Mouse (Mus musculus) heart, embryonic 14.5 days (tissue): Measurements from ENCODE around the gene Cxcr6. TPM values are rescaled to one million over a fixed set of nuclear protein-coding genes. Genes with fewer than 3 reads are reported as not detected.
A peak's percentile ranks its signal among the peaks of the same experiment; 100 is the strongest.

Experiments
- ATAC-seq: fragments of 200-750 bp; cut with Nextera tagmentation; 2 replicates; pipeline ENCODE4 v1.8.0; 2017; ENCODE audit warnings: low read depth, moderate TSS enrichment; ENCODE audit not compliant: insufficient number of reproducible peaks, insufficient read depth, low FRiP score
- H3K27ac ChIP-seq, 2 experiments: fragments of 200-500 bp in 1 of 2; fragments of 300-500 bp in 1 of 2; sonication (generic) in 1 of 2; replicated peaks in 1 of 2; 2 replicates each; pipeline ENCODE4 v1.5.1; 2012 to 2014; ENCODE audit warnings: low read depth in 2 of 2, low read length in 2 of 2, control low read depth in 1 of 2, mild to moderate bottlenecking in 1 of 2, mixed read lengths in 1 of 2; ENCODE audit not compliant: control insufficient read depth in 1 of 2, insufficient read depth in 1 of 2
- H3K27me3 ChIP-seq: fragments of 300-500 bp; sonication (generic); 2 replicates; pipeline ENCODE4 v1.6.1; 2014; ENCODE audit warnings: mild to moderate bottlenecking, low read length, control low read depth; ENCODE audit not compliant: control insufficient read depth, insufficient read depth
- H3K36me3 ChIP-seq: fragments of 300-500 bp; sonication (generic); 2 replicates; pipeline ENCODE4 v1.6.1; 2014; ENCODE audit warnings: mild to moderate bottlenecking, control low read depth, low read length, mixed read lengths; ENCODE audit not compliant: control insufficient read depth, insufficient read depth
- H3K4me1 ChIP-seq, 2 experiments: fragments of 200-500 bp in 1 of 2; fragments of 300-500 bp in 1 of 2; sonication (generic) in 1 of 2; 2 replicates each; pipeline ENCODE4 v1.6.1; 2012 to 2014; ENCODE audit warnings: low read length in 2 of 2, control low read depth in 1 of 2, mixed read lengths in 1 of 2; ENCODE audit not compliant: control insufficient read depth in 2 of 2, insufficient read depth in 2 of 2
- H3K4me2 ChIP-seq: fragments of 300-500 bp; sonication (generic); 2 replicates; pipeline ENCODE4 v1.6.1; 2014; ENCODE audit warnings: mild to moderate bottlenecking, low read length
- H3K4me3 ChIP-seq, 2 experiments: fragments of 200-500 bp in 1 of 2; fragments of 300-500 bp in 1 of 2; sonication (generic) in 1 of 2; 2 replicates each; pipeline ENCODE4 v1.5.1; 2012 to 2014; ENCODE audit warnings: low read length in 2 of 2, mild to moderate bottlenecking in 2 of 2, control low read depth in 1 of 2, low read depth in 1 of 2, moderate library complexity in 1 of 2; ENCODE audit not compliant: control insufficient read depth in 1 of 2, insufficient read depth in 1 of 2
- H3K9ac ChIP-seq: fragments of 300-500 bp; sonication (generic); 2 replicates; pipeline ENCODE4 v1.6.1; 2014; ENCODE audit warnings: mild to moderate bottlenecking, low read length
- H3K9me3 ChIP-seq: fragments of 300-500 bp; sonication (generic); 2 replicates; pipeline ENCODE4 v1.6.1; 2016; ENCODE audit warnings: low read length, control low read depth; ENCODE audit not compliant: control insufficient read depth
- WGBS: fragments of 180-500 bp; shearing (Covaris S2); extraction: QIAGEN DNeasy Blood & Tissue Kit; methylation state at CpG from one replicate; pipeline ENCODE4 v1.1.7; 2014; 5-methylcytosine and 5-hydroxymethylcytosine counted together
- polyA plus RNA-seq: library from polyadenylated mRNA; unstranded; fragments of >200 nt; fragmentation: Nextera tagmentation; extraction: Ambion mirVana; gene quantifications from 2 replicates; pipeline ENCODE4 v1.2.1, GENCODE M21; 2014

Gene Cxcr6
- polyA plus RNA-seq, 1 experiment from 2014 or later = 0.14 TPM

GRCm38 (mm10) chr9:123818601-123819000 lies 12.3 kb downstream of the Cxcr6 start:
- H3K27ac ChIP-seq = no peak overlapping the region
- no peaks in the 10 kb centered on the region for H3K9me3 ChIP-seq
- no peak overlapping the region for H3K4me2 ChIP-seq
- ATAC-seq = no peak
- no peak overlapping the region for H3K4me3 ChIP-seq
- H3K4me1 ChIP-seq = 0 out of 4 replicates have a peak, but pooled peaks cover 2 to 4% of the 10 kb centered on the region in 2 experiments
- H3K36me3 ChIP-seq = peaks cover 98% of the 10 kb centered on the region
- H3K9ac ChIP-seq = no peak overlapping the region
- 80% methylated on average over 2 of the region's 2 CpGs for WGBS
- H3K27me3 ChIP-seq = no peaks in the 10 kb centered on the region

GRCm38 (mm10) chr9:123826631-123827030 lies 20.4 kb downstream of the Cxcr6 start:
- Histone ChIP-seq H3K27ac (no peak overlapping the region), H3K4me1 (no peaks in the 10 kb centered on the region), H3K4me3 (no peak overlapping the region), H3K9ac (no peak overlapping the region), H3K27me3 (no peaks in the 10 kb centered on the region), H3K4me2 (no peak overlapping the region), H3K9me3 (no peaks in the 10 kb centered on the region), H3K36me3 (peaks cover 100% of the 10 kb centered on the region)
- ATAC-seq = no peak
- WGBS = 90% methylated on average over 3 of the region's 3 CpGs

GRCm38 (mm10) chr9:123828916-123829315 lies 22.6 kb downstream of the Cxcr6 start:
- Histone ChIP-seq H3K4me3 (no peak overlapping the region), H3K4me1 (no peaks in the 10 kb centered on the region), H3K4me2 (no peak overlapping the region), H3K27me3 (no peaks in the 10 kb centered on the region), H3K36me3 (peaks cover 97% of the 10 kb centered on the region), H3K9ac (no peak overlapping the region), H3K9me3 (no peaks in the 10 kb centered on the region), H3K27ac (no peak overlapping the region)
- WGBS = 94% methylated on average over 4 of the region's 4 CpGs
- no peak for ATAC-seq

- ATAC-seq = no peak
- H3K9ac ChIP-seq = no peak overlapping the region
- H3K4me2 ChIP-seq = no peak overlapping the region
- 89% methylated on average over 3 of the region's 3 CpGs for WGBS
- no peak overlapping the region for H3K27ac ChIP-seq
- H3K36me3 ChIP-seq = peaks cover 97% of the 10 kb centered on the region
- no peaks in the 10 kb centered on the region for H3K27me3 ChIP-seq
- H3K4me1 ChIP-seq = no peaks in the 10 kb centered on the region
- H3K4me3 ChIP-seq = no peak overlapping the region
- no peaks in the 10 kb centered on the region for H3K9me3 ChIP-seq
Measured at GRCm38 (mm10) chr9:123835851-123836250, 29.6 kb downstream of the Cxcr6 start.

- H3K36me3 ChIP-seq = peaks cover 80% of the 10 kb centered on the region
- ATAC-seq = no peak
- 85% methylated on average over 6 of the region's 6 CpGs for WGBS
Measured at GRCm38 (mm10) chr9:123840243-123840642, 34.0 kb downstream of the Cxcr6 start.

GRCm38 (mm10) chr9:123844468-123844867 lies 38.2 kb downstream of the Cxcr6 start:
- H3K4me2 ChIP-seq = peak overlapping the region; percentile 42
- peak overlapping the region; percentile 57; the same call in 1 of the 2 replicates for H3K9ac ChIP-seq
- peak overlapping the region; percentile 92 to 93 for H3K27ac ChIP-seq
- H3K36me3 ChIP-seq = peaks cover 38% of the 10 kb centered on the region
- no peaks in the 10 kb centered on the region for H3K27me3 ChIP-seq
- WGBS = 29% methylated on average over 3 of the region's 3 CpGs
- no peak overlapping the region for H3K4me3 ChIP-seq
- H3K9me3 ChIP-seq = no peaks in the 10 kb centered on the region
- H3K4me1 ChIP-seq = peaks cover 4 to 32% of the 10 kb centered on the region in 2 experiments
- peak; percentile 62 for ATAC-seq

More at GRCm38 (mm10) chr9:123840243-123840642, 34.0 kb downstream of the Cxcr6 start:
- Histone ChIP-seq H3K9ac (no peak overlapping the region), H3K4me3 (no peak overlapping the region), H3K27ac (no peak overlapping the region), H3K9me3 (no peaks in the 10 kb centered on the region), H3K4me1 (peaks cover 4 to 16% of the 10 kb centered on the region in 2 experiments), H3K27me3 (no peaks in the 10 kb centered on the region), H3K4me2 (no peak overlapping the region)

GRCm38 (mm10) chr9:123845120-123845519 lies 38.8 kb downstream of the Cxcr6 start:
- peaks cover 32% of the 10 kb centered on the region for H3K36me3 ChIP-seq
- no peaks in the 10 kb centered on the region for H3K9me3 ChIP-seq
- ATAC-seq = peak; percentile 89
- no peak overlapping the region for H3K4me3 ChIP-seq
- peak overlapping the region; percentile 92 to 93 for H3K27ac ChIP-seq
- H3K4me1 ChIP-seq = peaks cover 4 to 39% of the 10 kb centered on the region in 2 experiments
- H3K4me2 ChIP-seq = peak overlapping the region; percentile 42
- WGBS = 3% methylated on average over 3 of the region's 3 CpGs
- no peaks in the 10 kb centered on the region for H3K27me3 ChIP-seq
- peak overlapping the region; percentile 13; the same call in 1 of the 2 replicates for H3K9ac ChIP-seq

- H3K27ac ChIP-seq = peak overlapping the region in 1 of 2 experiments; percentile 92; a peak in 2 of 4 replicates
- no peaks in the 10 kb centered on the region for H3K9me3 ChIP-seq
- ATAC-seq = no peak
- WGBS = 31% methylated on average over 1 of the region's 1 CpGs
- no peak overlapping the region for H3K9ac ChIP-seq
- peaks cover 18% of the 10 kb centered on the region for H3K36me3 ChIP-seq
- H3K27me3 ChIP-seq = no peaks in the 10 kb centered on the region
- H3K4me2 ChIP-seq = no peak overlapping the region
- H3K4me1 ChIP-seq = peaks cover 4 to 42% of the 10 kb centered on the region in 2 experiments
- H3K4me3 ChIP-seq = no peak overlapping the region
Measured at GRCm38 (mm10) chr9:123846490-123846889, 40.2 kb downstream of the Cxcr6 start.
